Mouse (Mus musculus): ENCODE data around the gene Ifna6. TPM values are rescaled to one million over a fixed set of nuclear protein-coding genes. Genes with fewer than 3 reads are reported as not detected.

Ifna6 gene
- polyA plus RNA-seq, 1 experiment from 2014 or later: not detected

DNA sequence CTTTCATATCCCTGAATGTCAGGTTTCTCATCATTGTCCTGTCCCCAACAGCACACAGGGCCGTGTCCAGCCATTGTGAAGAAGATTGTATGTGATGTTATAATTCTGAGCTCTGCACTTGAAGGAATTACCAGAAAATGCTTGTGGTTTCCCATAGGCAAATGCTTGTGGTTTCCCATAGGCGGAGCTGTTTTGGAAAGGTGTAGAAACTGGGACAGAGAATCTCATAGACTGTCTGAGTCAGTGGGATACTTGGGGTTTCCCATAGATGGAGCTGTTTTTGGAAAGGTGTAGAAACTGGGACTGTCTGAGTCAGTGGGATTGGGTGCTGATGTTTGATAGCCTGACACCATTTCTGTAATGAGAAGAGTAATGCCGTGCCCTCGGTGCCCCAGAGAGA lies 49.3 kb downstream of the Ifna6 start:
- Histone ChIP-seq H3K4me1 (ENCODE audit: insufficient read depth, low read depth, low read length) (no peaks in the 10 kb centered on the region), H3K27ac (ENCODE audit: low read length) (no peak overlapping the region), H3K9me3 (ENCODE audit: low read length) (no peaks in the 10 kb centered on the region), H3K9ac (replicated peaks; ENCODE audit: low read depth) (no peak overlapping the region), H3K4me2 (replicated peaks; ENCODE audit: low read depth, low read length) (no peak overlapping the region), H3K36me3 (ENCODE audit: insufficient read depth, low read length) (no peaks in the 10 kb centered on the region), H3K4me3 (ENCODE audit: low read depth, low read length) (no peak overlapping the region), H3K27me3 (replicated peaks; ENCODE audit: insufficient read depth, low read length) (no peaks in the 10 kb centered on the region)
- TF ChIP-seq EP300 (IDR thresholded peaks at IDR 0.05) (no peak), CTCF (IDR thresholded peaks at IDR 0.05) (peak; percentile 2; the same call in 1 of the 2 replicates)
- 83% methylated on average over 4 of the region's 4 CpGs for WGBS
- ATAC-seq (no peak), DNase-seq (ENCODE audit: low spot score) (no peak)

Other genes with a start within 250 kb of the Ifna6 start
- gene Ifna9, start 235.0 kb upstream of the Ifna6 start, polyA plus RNA-seq (2015; fragmentation: Nextera tagmentation; extraction: Ambion mirVana): not detected in 2 replicates
- not detected in 2 replicates for gene Ifna12, start 224.0 kb upstream of the Ifna6 start, polyA plus RNA-seq (2015; fragmentation: Nextera tagmentation; extraction: Ambion mirVana)
- gene C87499, start 193.0 kb upstream of the Ifna6 start, polyA plus RNA-seq (2015; fragmentation: Nextera tagmentation; extraction: Ambion mirVana): not detected in 2 replicates
- not detected in 2 replicates for gene Ifna13, start 183.0 kb upstream of the Ifna6 start, polyA plus RNA-seq (2015; fragmentation: Nextera tagmentation; extraction: Ambion mirVana)
- not detected in 2 replicates for gene Ifna16, start 150.5 kb upstream of the Ifna6 start, polyA plus RNA-seq (2015; fragmentation: Nextera tagmentation; extraction: Ambion mirVana)
- not detected in 2 replicates for gene Ifna2, start 143.5 kb upstream of the Ifna6 start, polyA plus RNA-seq (2015; fragmentation: Nextera tagmentation; extraction: Ambion mirVana)
- gene Ifnab, start 136.1 kb upstream of the Ifna6 start, polyA plus RNA-seq (2015; fragmentation: Nextera tagmentation; extraction: Ambion mirVana): not detected in 2 replicates
- gene Gm26566, start 105.6 kb upstream of the Ifna6 start, polyA plus RNA-seq (2015; fragmentation: Nextera tagmentation; extraction: Ambion mirVana): 0.19 TPM in 1 of 2 replicates, not detected in the other
- gene Klhl9, start 105.0 kb upstream of the Ifna6 start, polyA plus RNA-seq (2015; fragmentation: Nextera tagmentation; extraction: Ambion mirVana): 54.1 and 59.7 TPM in 2 replicates
- gene Gm13271, start 72.5 kb upstream of the Ifna6 start, polyA plus RNA-seq (2015; fragmentation: Nextera tagmentation; extraction: Ambion mirVana): not detected in 2 replicates
- gene Gm13283, start 67.3 kb upstream of the Ifna6 start, polyA plus RNA-seq (2015; fragmentation: Nextera tagmentation; extraction: Ambion mirVana): 0.38 and 0.44 TPM in 2 replicates
- gene Gm13290, start 53.6 kb upstream of the Ifna6 start, polyA plus RNA-seq (2015; fragmentation: Nextera tagmentation; extraction: Ambion mirVana): 0.40 TPM in 1 of 2 replicates, not detected in the other
- not detected in 2 replicates for gene Gm13289, start 50.5 kb upstream of the Ifna6 start, polyA plus RNA-seq (2015; fragmentation: Nextera tagmentation; extraction: Ambion mirVana)
- gene Gm13272, start 47.6 kb upstream of the Ifna6 start, polyA plus RNA-seq (2015; fragmentation: Nextera tagmentation; extraction: Ambion mirVana): not detected in 2 replicates
- 0.26 and 0.61 TPM in 2 replicates for gene Ifnz, start 45.3 kb upstream of the Ifna6 start, polyA plus RNA-seq (2015; fragmentation: Nextera tagmentation; extraction: Ambion mirVana)
- gene Gm13276, start 41.7 kb upstream of the Ifna6 start, polyA plus RNA-seq (2015; fragmentation: Nextera tagmentation; extraction: Ambion mirVana): 0.30 TPM in 1 of 2 replicates, not detected in the other
- not detected in 2 replicates for gene Gm13277, start 38.8 kb upstream of the Ifna6 start, polyA plus RNA-seq (2015; fragmentation: Nextera tagmentation; extraction: Ambion mirVana)
- gene Gm13278, start 35.9 kb upstream of the Ifna6 start, polyA plus RNA-seq (2015; fragmentation: Nextera tagmentation; extraction: Ambion mirVana): not detected in 2 replicates
- gene Gm13275, start 32.9 kb upstream of the Ifna6 start, polyA plus RNA-seq (2015; fragmentation: Nextera tagmentation; extraction: Ambion mirVana): not detected in 2 replicates
- gene Gm13279, start 30.0 kb upstream of the Ifna6 start, polyA plus RNA-seq (2015; fragmentation: Nextera tagmentation; extraction: Ambion mirVana): not detected in 2 replicates
- gene Gm13285, start 27.8 kb upstream of the Ifna6 start, polyA plus RNA-seq (2015; fragmentation: Nextera tagmentation; extraction: Ambion mirVana): 1.8 and 2.4 TPM in 2 replicates
- gene Gm13287, start 24.2 kb upstream of the Ifna6 start, polyA plus RNA-seq (2015; fragmentation: Nextera tagmentation; extraction: Ambion mirVana): not detected in 2 replicates
- 0.05 TPM in 1 of 2 replicates, not detected in the other for gene Gm13288, start 21.9 kb upstream of the Ifna6 start, polyA plus RNA-seq (2015; fragmentation: Nextera tagmentation; extraction: Ambion mirVana)
- not detected in 2 replicates for gene Ifna7, start 11.2 kb upstream of the Ifna6 start, polyA plus RNA-seq (2015; fragmentation: Nextera tagmentation; extraction: Ambion mirVana)
- gene Ifna11, start 7.5 kb upstream of the Ifna6 start, polyA plus RNA-seq (2015; fragmentation: Nextera tagmentation; extraction: Ambion mirVana): not detected in 2 replicates
- gene Ifna5, start 8.1 kb downstream of the Ifna6 start, polyA plus RNA-seq (2015; fragmentation: Nextera tagmentation; extraction: Ambion mirVana): not detected in 2 replicates
- not detected in 2 replicates for gene Ifna4, start 14.4 kb downstream of the Ifna6 start, polyA plus RNA-seq (2015; fragmentation: Nextera tagmentation; extraction: Ambion mirVana)
- gene Ifna1, start 22.7 kb downstream of the Ifna6 start, polyA plus RNA-seq (2015; fragmentation: Nextera tagmentation; extraction: Ambion mirVana): not detected in 2 replicates
- not detected in 2 replicates for gene Ifne, start 52.8 kb downstream of the Ifna6 start, polyA plus RNA-seq (2015; fragmentation: Nextera tagmentation; extraction: Ambion mirVana)